Mouse (Mus musculus): ENCODE data around the gene Rapgefl1. TPM values are rescaled to one million over a fixed set of nuclear protein-coding genes. Genes with fewer than 3 reads are reported as not detected.

The Rapgefl1 gene
- polyA plus RNA-seq (2017; shearing (Covaris generic)): under 1 TPM in 2 of 3 experiments, not detected in 1; 0.32 to 0.63 TPM

- peak; percentile 86 for ATAC-seq
Measured at GRCm38 (mm10) chr11:98836651-98837141, at the start of gene Rapgefl1. Gene Rapgefl1, plus strand, starts transcription at chr11:98836785.

- no peak for ATAC-seq
Measured at GRCm38 (mm10) chr11:98787229-98787628, 49.4 kb upstream of the Rapgefl1 start.

DNA sequence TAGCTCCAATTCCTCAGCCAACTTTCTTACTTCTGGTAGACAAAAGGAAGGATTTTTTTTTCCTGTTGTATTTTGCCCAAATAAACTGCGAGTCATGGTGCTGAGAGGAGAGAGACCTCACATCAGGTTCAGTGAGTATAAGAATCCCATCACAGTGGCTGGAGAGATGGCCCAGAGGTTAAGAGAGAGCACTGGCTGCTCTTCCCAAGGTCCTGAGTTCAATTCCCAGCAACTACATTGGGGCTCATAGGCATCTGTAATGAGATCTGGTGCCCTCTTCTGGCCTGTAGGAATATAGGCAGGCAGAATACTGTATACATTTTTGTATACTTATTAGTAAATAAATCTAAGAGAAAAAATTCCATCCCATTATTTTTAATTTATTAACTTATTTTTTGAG lies 48.9 kb upstream of the Rapgefl1 start:
- no peak for ATAC-seq

- ATAC-seq: no peak
Measured at GRCm38 (mm10) chr11:98788139-98788538, 48.4 kb upstream of the Rapgefl1 start.

GRCm38 (mm10) chr11:98788550-98789218 lies 47.9 kb upstream of the Rapgefl1 start:
- ATAC-seq: peak; percentile 89

GRCm38 (mm10) chr11:98789219-98789807 lies 47.3 kb upstream of the Rapgefl1 start:
- peak; percentile 3 for ATAC-seq

DNA sequence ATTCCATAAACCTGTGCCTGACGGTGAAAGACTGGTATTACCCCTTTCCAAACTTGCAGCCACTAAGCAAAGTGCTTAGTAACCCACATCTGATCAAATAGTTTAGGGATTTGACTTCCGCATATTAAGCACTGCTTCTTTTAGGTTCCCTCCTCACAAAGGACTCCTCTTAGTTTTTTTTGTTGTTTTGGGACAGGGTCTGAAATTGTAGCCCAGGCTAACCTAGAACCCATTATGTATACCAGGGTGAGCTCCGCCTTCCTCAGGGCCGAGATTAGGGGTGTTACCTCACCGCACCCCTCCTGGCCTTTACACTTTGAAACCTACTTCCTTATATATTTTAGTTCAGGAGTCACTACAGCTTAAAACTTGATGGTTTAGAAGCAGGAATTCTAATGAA lies 46.8 kb upstream of the Rapgefl1 start:
- no peak for ATAC-seq

DNA sequence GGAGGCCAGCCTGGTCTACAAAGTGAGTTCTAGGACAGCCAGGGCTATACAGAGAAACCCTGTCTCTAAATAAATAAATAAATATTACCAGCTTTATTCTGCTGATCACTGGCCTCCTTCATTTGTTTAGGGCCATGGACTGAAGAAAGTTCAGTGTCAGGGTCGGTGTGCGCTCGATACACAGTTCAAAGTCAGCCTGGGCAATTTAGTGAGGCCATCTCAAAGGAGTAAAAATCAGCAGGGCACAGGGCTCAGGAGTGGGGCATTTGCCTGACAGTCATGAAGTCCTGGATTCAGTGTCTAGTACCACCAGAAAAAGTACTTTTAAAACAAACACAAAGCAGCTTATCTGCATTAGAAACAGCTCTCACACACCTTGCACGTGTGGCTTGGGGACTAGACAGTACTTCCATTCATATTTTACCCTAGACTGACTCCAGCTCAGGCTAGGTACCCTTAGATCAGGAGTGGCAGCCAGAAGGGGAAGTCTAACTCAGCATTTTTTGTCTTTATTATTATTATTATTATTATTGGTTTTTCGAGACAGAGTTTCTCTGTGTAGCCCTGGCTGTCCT lies 45.9 kb upstream of the Rapgefl1 start:
- ATAC-seq: no peak

GRCm38 (mm10) chr11:98791448-98791847 lies 45.1 kb upstream of the Rapgefl1 start:
- no peak for ATAC-seq

GRCm38 (mm10) chr11:98792081-98792480 lies 44.5 kb upstream of the Rapgefl1 start:
- ATAC-seq: no peak

DNA sequence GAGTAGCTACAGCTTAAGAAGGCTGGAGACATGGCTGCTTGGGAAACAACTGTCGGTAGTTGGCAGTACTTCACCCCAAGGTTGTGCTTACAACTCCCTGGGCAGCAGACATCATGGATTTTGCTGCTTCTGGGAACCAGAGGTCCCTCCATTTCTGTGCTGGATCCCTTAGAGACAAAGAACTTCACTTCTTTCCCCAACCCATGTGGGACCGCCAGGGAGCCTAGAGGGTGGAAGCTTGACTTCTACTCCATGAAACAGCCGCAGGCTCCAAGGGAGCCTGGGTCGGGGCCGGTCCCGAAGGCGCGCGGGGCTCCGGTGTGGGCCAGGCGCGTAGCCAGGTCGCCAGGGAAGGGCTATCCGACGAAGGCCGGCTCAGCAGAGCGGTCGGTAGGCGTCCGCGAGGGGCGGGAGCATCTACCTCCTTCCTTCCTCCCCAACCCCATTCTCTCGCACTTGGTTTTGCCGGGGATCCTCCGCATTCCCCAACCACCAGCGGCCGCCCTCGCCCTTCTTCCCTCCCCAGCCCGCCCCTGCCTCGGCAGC lies 42.0 kb upstream of the Rapgefl1 start:
- ATAC-seq: peak; percentile 62

- ATAC-seq: peak; percentile 42
Measured at GRCm38 (mm10) chr11:98795015-98795713, 41.4 kb upstream of the Rapgefl1 start, which contains the start of gene Msl1. Gene Msl1, plus strand, starts transcription at chr11:98795516.

DNA sequence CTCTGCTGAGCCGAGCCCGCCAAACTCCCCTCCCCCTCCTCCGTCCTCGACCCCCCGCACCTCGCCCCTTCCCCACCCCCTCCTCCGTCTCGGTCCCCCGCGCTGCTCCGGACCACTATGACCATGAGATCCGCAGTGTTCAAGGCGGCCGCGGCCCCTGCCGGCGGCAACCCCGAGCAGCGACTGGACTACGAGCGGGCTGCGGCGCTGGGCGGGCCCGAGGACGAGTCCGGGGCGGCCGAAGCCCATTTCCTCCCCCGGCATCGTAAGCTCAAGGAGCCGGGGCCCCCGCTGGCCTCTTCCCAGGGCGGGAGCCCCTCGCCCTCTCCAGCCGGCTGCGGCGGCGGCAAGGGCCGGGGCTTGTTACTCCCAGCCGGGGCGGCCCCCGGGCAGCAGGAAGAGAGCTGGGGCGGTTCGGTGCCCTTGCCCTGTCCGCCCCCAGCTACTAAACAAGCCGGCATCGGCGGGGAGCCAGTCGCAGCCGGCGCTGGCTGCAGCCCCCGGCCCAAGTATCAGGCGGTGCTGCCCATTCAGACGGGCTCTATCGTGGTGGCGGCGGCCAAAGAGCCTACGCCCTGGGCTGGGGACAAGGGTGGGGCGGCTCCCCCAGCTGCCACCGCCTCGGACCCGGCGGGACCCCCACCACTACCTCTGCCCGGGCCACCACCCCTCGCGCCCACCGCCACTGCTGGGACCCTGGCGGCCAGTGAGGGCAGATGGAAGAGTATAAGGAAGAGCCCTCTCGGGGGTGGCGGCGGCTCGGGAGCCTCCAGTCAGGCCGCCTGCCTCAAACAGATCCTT lies 40.7 kb upstream of the Rapgefl1 start:
- ATAC-seq: peak; percentile 12

DNA sequence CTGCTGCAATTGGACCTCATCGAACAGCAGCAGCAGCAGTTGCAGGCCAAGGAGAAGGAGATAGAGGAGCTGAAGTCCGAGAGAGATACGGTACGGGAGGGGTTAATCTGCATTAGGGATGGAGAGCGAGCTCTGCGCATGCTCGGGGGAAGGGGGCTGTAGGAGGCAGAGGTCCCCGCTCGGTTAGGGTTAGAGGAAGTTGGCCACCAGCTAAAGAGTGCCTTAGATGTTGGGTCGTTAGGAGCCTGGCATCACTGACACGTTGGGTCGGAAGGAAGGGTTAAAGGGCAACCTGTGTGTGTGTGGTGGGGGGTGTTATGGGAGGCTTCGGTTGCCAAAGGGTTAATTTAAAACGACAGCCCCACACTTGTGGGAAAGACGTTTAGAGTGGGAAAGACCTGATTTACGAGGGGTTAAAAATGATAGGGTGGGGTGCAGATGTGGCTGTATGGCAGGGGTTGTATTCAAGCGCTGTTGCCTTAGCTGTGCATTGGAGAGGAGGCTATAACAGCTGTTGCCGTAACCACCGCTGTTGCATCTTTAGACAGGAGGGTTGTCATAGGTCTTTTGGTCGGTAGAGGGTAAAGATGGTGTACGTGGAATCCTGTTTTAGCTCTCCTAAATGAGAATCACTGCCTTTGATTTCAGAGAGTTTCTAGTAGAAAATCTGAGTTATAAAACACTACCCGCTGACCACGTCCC lies 39.9 kb upstream of the Rapgefl1 start:
- peak; percentile 37 for ATAC-seq

DNA sequence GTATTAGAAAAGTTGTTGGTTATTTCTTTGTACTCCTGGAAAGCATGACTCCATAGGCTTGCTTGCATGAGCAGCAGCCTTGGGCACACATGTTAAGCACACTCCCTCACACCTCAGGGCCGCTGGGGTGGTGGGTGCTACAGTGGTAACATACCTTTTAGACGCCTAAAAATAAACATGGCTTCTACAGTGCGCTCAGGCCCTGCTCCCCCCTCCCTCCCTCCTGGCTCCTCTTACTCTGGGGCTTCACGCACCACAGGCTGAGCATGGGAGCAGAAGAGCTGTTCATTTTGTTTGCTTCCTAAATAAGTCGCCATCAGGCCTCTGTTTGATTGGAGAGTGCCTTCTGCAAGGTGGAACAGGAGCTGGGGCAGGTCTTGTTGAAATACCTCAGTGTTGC lies 39.3 kb upstream of the Rapgefl1 start:
- no peak for ATAC-seq

DNA sequence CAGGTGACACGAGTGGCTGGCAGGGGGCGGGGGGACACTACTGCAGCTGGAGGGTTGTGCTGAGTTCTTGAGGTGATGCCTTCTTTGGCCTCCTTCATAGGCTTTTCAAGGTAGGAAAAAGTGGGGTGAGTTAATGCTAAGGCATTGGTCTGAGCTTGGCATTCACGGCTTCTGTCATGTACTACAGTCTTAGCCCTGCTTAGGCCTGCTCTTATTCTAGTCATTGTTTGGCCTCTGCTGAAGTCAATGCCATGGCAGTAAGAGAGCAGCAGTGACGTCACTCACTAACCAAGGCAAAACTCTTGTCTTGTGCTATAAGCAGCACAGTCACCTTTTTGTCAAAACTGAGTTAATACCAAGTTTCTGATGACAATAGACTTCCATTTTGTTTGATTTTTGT lies 38.7 kb upstream of the Rapgefl1 start:
- ATAC-seq: no peak

DNA sequence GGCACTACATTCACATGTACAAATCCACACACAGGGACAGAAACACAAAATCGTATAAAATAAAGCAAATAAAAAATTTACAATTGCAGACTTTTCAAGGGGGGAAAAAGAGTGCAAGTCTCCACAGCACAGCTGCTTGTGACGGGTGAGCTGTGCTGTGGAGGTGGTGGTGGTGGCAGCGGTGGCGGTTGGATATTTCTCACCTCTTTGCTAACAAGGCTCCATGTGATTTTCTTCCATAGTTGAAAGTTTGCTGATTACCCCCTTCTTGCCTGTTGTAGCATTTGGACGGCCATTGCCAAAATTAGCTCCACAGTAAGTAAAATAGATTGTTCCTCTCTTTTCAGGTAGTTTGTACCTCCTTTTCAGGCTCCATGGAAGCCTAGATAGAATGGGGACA lies 32.0 kb upstream of the Rapgefl1 start, which contains the start of gene Casc3:
Gene Casc3, plus strand, starts transcription at position 301 of the 400 bp plus-strand sequence.
- no peak for ATAC-seq

- ATAC-seq: no peak
Measured at GRCm38 (mm10) chr11:98808417-98808816, 28.2 kb upstream of the Rapgefl1 start.

- peak; percentile 96 for ATAC-seq
Measured at GRCm38 (mm10) chr11:98809457-98810290, 26.9 kb upstream of the Rapgefl1 start.

DNA sequence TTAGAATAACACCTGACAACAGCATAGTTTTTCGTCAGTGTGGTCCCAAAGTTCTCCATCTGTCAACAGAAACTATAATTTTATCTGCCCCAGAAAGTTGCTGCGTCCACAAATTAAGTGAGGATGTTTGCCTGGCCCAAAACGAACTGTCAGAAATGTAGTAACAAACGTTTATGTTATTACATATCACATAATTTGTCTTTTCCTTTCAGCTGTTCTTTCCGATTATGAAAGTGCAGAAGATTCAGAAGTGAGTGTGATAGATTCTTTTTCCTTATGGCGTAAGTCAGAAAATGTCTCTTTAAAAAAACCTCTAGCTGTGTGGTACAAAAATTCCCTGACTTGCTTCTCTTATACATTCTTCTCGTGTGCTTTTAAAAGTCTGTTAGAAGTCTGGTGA lies 25.9 kb upstream of the Rapgefl1 start:
- no peak for ATAC-seq

Measured in inflammation-experienced regulatory T-cells, adult 6 months (primary cell).